Mouse (Mus musculus): Measurements from ENCODE around the gene Rsad2.
"Not testable (repeated sequence)": the region's sequence is repeated elsewhere in the genome, so short reads cannot be mapped to it uniquely, and the experiment has no call there.

Gene Rsad2

GRCm38 (mm10) chr12:26456028-26456698 is at the start of gene Rsad2:
Rsad2 (minus strand) TSS chr12:26456452.
- DNase-seq (ENCODE audit: low read depth), result peak; percentile 42

GRCm38 (mm10) chr12:26501042-26501441 is 44.8 kb upstream of the Rsad2 start:
- DNase-seq (ENCODE audit: low read depth), result no peak

- no peak for DNase-seq (ENCODE audit: low read depth)
Observed at GRCm38 (mm10) chr12:26489942-26490341, 33.7 kb upstream of the Rsad2 start.

- DNase-seq (ENCODE audit: low read depth), result no peak
Observed at GRCm38 (mm10) chr12:26488617-26489274, 32.5 kb upstream of the Rsad2 start.

- DNase-seq (ENCODE audit: low read depth), result no peak
Observed at GRCm38 (mm10) chr12:26487874-26488616, 31.8 kb upstream of the Rsad2 start.

- not testable (repeated sequence) for DNase-seq (ENCODE audit: low read depth)
Observed at GRCm38 (mm10) chr12:26485738-26486580, 29.7 kb upstream of the Rsad2 start.

GRCm38 (mm10) chr12:26478196-26479004 is 22.1 kb upstream of the Rsad2 start:
- DNase-seq (ENCODE audit: low read depth), result no peak

GRCm38 (mm10) chr12:26477198-26477597 is 20.9 kb upstream of the Rsad2 start:
- DNase-seq (ENCODE audit: low read depth), result no peak

GRCm38 (mm10) chr12:26473746-26474145 is 17.5 kb upstream of the Rsad2 start:
- no peak for DNase-seq (ENCODE audit: low read depth)

- no peak for DNase-seq (ENCODE audit: low read depth)
Observed at GRCm38 (mm10) chr12:26472770-26473481, 16.7 kb upstream of the Rsad2 start.

- no peak for DNase-seq (ENCODE audit: low read depth)
Observed at GRCm38 (mm10) chr12:26471376-26471775, 15.1 kb upstream of the Rsad2 start.

GRCm38 (mm10) chr12:26470042-26470409 is 13.8 kb upstream of the Rsad2 start:
- no peak for DNase-seq (ENCODE audit: low read depth)

- peak; percentile 64 for DNase-seq (ENCODE audit: low read depth)
Observed at GRCm38 (mm10) chr12:26469098-26470041, 13.1 kb upstream of the Rsad2 start, which contains the start of gene Cmpk2. Cmpk2 (plus strand) TSS chr12:26469204.

GRCm38 (mm10) chr12:26465600-26465999 is 9.3 kb upstream of the Rsad2 start:
- no peak for DNase-seq (ENCODE audit: low read depth)

- DNase-seq (ENCODE audit: low read depth), result no peak
Observed at GRCm38 (mm10) chr12:26460091-26460490, 3.8 kb upstream of the Rsad2 start.

GRCm38 (mm10) chr12:26454682-26455081 is 1.6 kb downstream of the Rsad2 start:
- no peak for DNase-seq (ENCODE audit: low read depth)

- no peak for DNase-seq (ENCODE audit: low read depth)
Observed at GRCm38 (mm10) chr12:26452951-26453350, 3.3 kb downstream of the Rsad2 start.

- no peak for DNase-seq (ENCODE audit: low read depth)
Observed at GRCm38 (mm10) chr12:26451150-26451549, 5.1 kb downstream of the Rsad2 start.

GRCm38 (mm10) chr12:26449483-26449882 is 6.8 kb downstream of the Rsad2 start:
- no peak for DNase-seq (ENCODE audit: low read depth)

Data from c-Kit-positive CD71-negative TER-119-negative erythroid progenitor cells, embryonic 14.5 days (primary cell).